Mouse (Mus musculus) olfactory bulb, adult 2 months (tissue): ENCODE measurements around the gene Map4k4.

Experiments used
- CTCF ChIP-seq: fragments of 200-500 bp; IDR thresholded peaks from 2 replicates; pipeline ENCODE4 v1.5.1; 2012; ENCODE audit warnings: low read depth, mild to moderate bottlenecking, low read length, moderate library complexity; ENCODE audit not compliant: insufficient read depth
- POLR2A ChIP-seq: fragments of 200-500 bp; IDR thresholded peaks from 2 replicates; pipeline ENCODE4 v1.6.1; 2012; ENCODE audit warnings: mild to moderate bottlenecking, low read depth, low read length, moderate library complexity; ENCODE audit not compliant: insufficient read depth

DNA sequence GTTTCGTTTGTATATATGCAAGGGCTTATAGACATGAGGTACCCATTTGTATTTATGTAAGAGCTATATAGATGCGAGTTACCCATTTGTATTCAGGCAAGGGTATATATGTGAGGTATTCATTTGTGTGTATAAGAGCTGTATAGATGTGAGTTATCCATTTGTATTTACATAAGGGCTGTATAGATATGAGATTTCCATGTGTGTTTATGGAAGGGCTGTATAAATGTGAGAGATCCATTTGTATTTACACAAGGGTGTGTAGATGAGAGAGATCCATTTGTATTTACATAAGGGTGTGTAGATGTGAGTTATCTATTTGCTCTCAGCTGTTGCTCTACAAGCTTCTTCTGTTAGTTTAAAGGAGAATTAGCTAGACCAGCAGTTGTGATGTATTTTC is 63.7 kb downstream of the Map4k4 start:
- TF ChIP-seq CTCF (no peak), POLR2A (no peak)
